Comparison of ENCODE assay signal across 23 mouse cellular contexts in genomic region chr8:61569211-61569610, GRCm38 (mm10).
DNase-seq lines count a peak whose midpoint lies in the region; ATAC-seq lines count a peak whose summit lies in the region.
"Had no signal": no experiment of that assay in that cellular context is flagged by ENCODE, and none has a peak within 500 bp of the region (broad histone marks: within the 10 kb centered on the region; RNA-seq: fewer than 3 reads in every experiment).

No protein-coding gene starts in this region.

- 0 out of 2 replicates have a peak overlapping the region, but pooled peaks have one; percentile 7 for H3K27ac ChIP-seq in embryonic facial prominence, embryonic 14.5 days (replicated peaks; ENCODE audit: low read depth, low read length)
- H3K27ac ChIP-seq in embryonic facial prominence, embryonic 10.5 days (replicated peaks): no peak overlapping the region
- H3K27ac ChIP-seq in heart, embryonic 15.5 days: peak overlapping the region; percentile 26; the same call in 1 of the 2 replicates
- peak overlapping the region; percentile 48; the same call in 1 of the 2 replicates for H3K27ac ChIP-seq in limb, embryonic 15.5 days
- no peak overlapping the region for H3K27ac ChIP-seq in limb, embryonic 10.5 days
- peak overlapping the region; percentile 49; the same call in 1 of the 2 replicates for H3K27ac ChIP-seq in brown adipose tissue, adult 24 weeks (replicated peaks; ENCODE audit: low read depth, low read length)
- H3K27ac ChIP-seq in kidney, embryonic 14.5 days (ENCODE audit: low read depth, low read length): no peak overlapping the region
- H3K27ac ChIP-seq: embryonic facial prominence, embryonic 12.5 days; forebrain, embryonic 13.5 days; hindbrain, embryonic 15.5 days had no signal

- no peak overlapping the region for H3K9ac ChIP-seq in embryonic facial prominence, embryonic 14.5 days (ENCODE audit: low read depth, low read length)
- H3K9ac ChIP-seq in heart, embryonic 15.5 days: no peak overlapping the region
- no peak overlapping the region for H3K9ac ChIP-seq in limb, embryonic 15.5 days
- H3K9ac ChIP-seq in kidney, embryonic 14.5 days (ENCODE audit: low read depth, low read length): no peak overlapping the region
- H3K9ac ChIP-seq: embryonic facial prominence, embryonic 12.5 days; forebrain, embryonic 13.5 days; forebrain, postnatal 0 days; hindbrain, embryonic 15.5 days had no signal

- no peaks in the 10 kb centered on the region for H3K27me3 ChIP-seq in embryonic facial prominence, embryonic 14.5 days (replicated peaks; ENCODE audit: control insufficient read depth, insufficient read depth, low read length)
- H3K27me3 ChIP-seq in embryonic facial prominence, embryonic 10.5 days (replicated peaks; ENCODE audit: low read depth, poor library complexity, severe bottlenecking): no peaks in the 10 kb centered on the region
- H3K27me3 ChIP-seq in heart, embryonic 15.5 days: no peaks in the 10 kb centered on the region
- H3K27me3 ChIP-seq in limb, embryonic 15.5 days: no peaks in the 10 kb centered on the region
- no peaks in the 10 kb centered on the region for H3K27me3 ChIP-seq in limb, embryonic 10.5 days (ENCODE audit: low read depth, poor library complexity, severe bottlenecking)
- no peaks in the 10 kb centered on the region for H3K27me3 ChIP-seq in kidney, embryonic 14.5 days (ENCODE audit: control insufficient read depth, insufficient read depth, low read length)
- H3K27me3 ChIP-seq: embryonic facial prominence, embryonic 12.5 days; forebrain, embryonic 13.5 days; hindbrain, embryonic 15.5 days had no signal

- H3K4me2 ChIP-seq in embryonic facial prominence, embryonic 14.5 days (ENCODE audit: low read depth, low read length): no peak overlapping the region
- no peak overlapping the region for H3K4me2 ChIP-seq in heart, embryonic 15.5 days
- H3K4me2 ChIP-seq in limb, embryonic 15.5 days: no peak overlapping the region
- H3K4me2 ChIP-seq in kidney, embryonic 14.5 days (replicated peaks; ENCODE audit: low read depth, low read length): no peak overlapping the region
- H3K4me2 ChIP-seq: embryonic facial prominence, embryonic 12.5 days; forebrain, embryonic 13.5 days; hindbrain, embryonic 15.5 days had no signal

- H3K4me3 ChIP-seq in embryonic facial prominence, embryonic 14.5 days (ENCODE audit: low read depth, low read length): no peak overlapping the region
- no peak overlapping the region for H3K4me3 ChIP-seq in embryonic facial prominence, embryonic 10.5 days
- H3K4me3 ChIP-seq in heart, embryonic 15.5 days: no peak overlapping the region
- H3K4me3 ChIP-seq in limb, embryonic 15.5 days: no peak overlapping the region
- H3K4me3 ChIP-seq in limb, embryonic 10.5 days: no peak overlapping the region
- no peak overlapping the region for H3K4me3 ChIP-seq in brown adipose tissue, adult 24 weeks (ENCODE audit: insufficient read depth, low read depth, low read length)
- no peak overlapping the region for H3K4me3 ChIP-seq in kidney, embryonic 14.5 days (ENCODE audit: low read length)
- H3K4me3 ChIP-seq: embryonic facial prominence, embryonic 12.5 days; forebrain, embryonic 13.5 days; hindbrain, embryonic 15.5 days had no signal

- no peaks in the 10 kb centered on the region for H3K36me3 ChIP-seq in embryonic facial prominence, embryonic 14.5 days (ENCODE audit: control insufficient read depth, insufficient read depth, low read length)
- no peaks in the 10 kb centered on the region; the same call in 1 of the 2 replicates for H3K36me3 ChIP-seq in embryonic facial prominence, embryonic 10.5 days (replicated peaks)
- no peaks in the 10 kb centered on the region for H3K36me3 ChIP-seq in heart, embryonic 15.5 days
- H3K36me3 ChIP-seq in limb, embryonic 15.5 days: peaks cover 2% of the 10 kb centered on the region; the same call in 1 of the 2 replicates
- H3K36me3 ChIP-seq in limb, embryonic 10.5 days: peaks cover 11% of the 10 kb centered on the region; the same call in 1 of the 2 replicates
- H3K36me3 ChIP-seq in kidney, embryonic 14.5 days (ENCODE audit: control insufficient read depth, insufficient read depth, low read length): no peaks in the 10 kb centered on the region
- H3K36me3 ChIP-seq: G1E; hindbrain, embryonic 15.5 days had no signal

- no peaks in the 10 kb centered on the region for H3K9me3 ChIP-seq in embryonic facial prominence, embryonic 14.5 days (ENCODE audit: control insufficient read depth, low read length)
- H3K9me3 ChIP-seq in embryonic facial prominence, embryonic 10.5 days: no peaks in the 10 kb centered on the region
- no peaks in the 10 kb centered on the region for H3K9me3 ChIP-seq in heart, embryonic 15.5 days (replicated peaks)
- H3K9me3 ChIP-seq in limb, embryonic 15.5 days: no peaks in the 10 kb centered on the region
- H3K9me3 ChIP-seq in limb, embryonic 10.5 days (replicated peaks): no peaks in the 10 kb centered on the region
- no peaks in the 10 kb centered on the region for H3K9me3 ChIP-seq in kidney, embryonic 14.5 days (ENCODE audit: control insufficient read depth, low read length)
- H3K9me3 ChIP-seq: embryonic facial prominence, embryonic 12.5 days; forebrain, embryonic 13.5 days; G1E; hindbrain, embryonic 15.5 days had no signal

- DNase-seq in embryonic facial prominence, embryonic 14.5 days (ENCODE audit: low spot score): no peak
- no peak for DNase-seq in embryonic facial prominence, embryonic 10.5 days (ENCODE audit: low spot score)
- no peak for DNase-seq in heart, adult 9 months (ENCODE audit: low spot score in 2 of 2)
- DNase-seq in limb, embryonic 10.5 days (ENCODE audit: low spot score): no peak
- DNase-seq: adrenal gland, adult 8-10 months; adrenal gland, postnatal 36 days; B cell, adult 2 months; cerebellum, adult 11 months; cerebellum, adult 8-10 months; cerebellum, postnatal 14 days; embryo, embryonic 11 days; gastrocnemius, postnatal 36 days; heart, adult 11 months had no signal

- H3K4me1 ChIP-seq in embryonic facial prominence, embryonic 14.5 days (ENCODE audit: control insufficient read depth, insufficient read depth, low read length): peaks cover 18% of the 10 kb centered on the region
- H3K4me1 ChIP-seq in embryonic facial prominence, embryonic 10.5 days: peaks cover 10% of the 10 kb centered on the region
- peaks cover 35% of the 10 kb centered on the region for H3K4me1 ChIP-seq in heart, embryonic 15.5 days (replicated peaks)
- H3K4me1 ChIP-seq in limb, embryonic 15.5 days: peaks cover 17% of the 10 kb centered on the region
- 0 out of 2 replicates have a peak, but pooled peaks cover 3% of the 10 kb centered on the region for H3K4me1 ChIP-seq in limb, embryonic 10.5 days
- H3K4me1 ChIP-seq in brown adipose tissue, adult 24 weeks (ENCODE audit: control insufficient read depth, insufficient read depth, insufficient read length, low read length): peaks cover 12% of the 10 kb centered on the region
- no peaks in the 10 kb centered on the region for H3K4me1 ChIP-seq in kidney, embryonic 14.5 days (ENCODE audit: control insufficient read depth, insufficient read depth, low read length)
- H3K4me1 ChIP-seq: forebrain, embryonic 13.5 days; hindbrain, embryonic 15.5 days had no signal

- ATAC-seq in embryonic facial prominence, embryonic 14.5 days (ENCODE audit: low read depth): no peak
- ATAC-seq in heart, embryonic 15.5 days (replicated peaks; ENCODE audit: insufficient number of reproducible peaks, insufficient read depth, low FRiP score, low read depth): no peak
- ATAC-seq in limb, embryonic 15.5 days (ENCODE audit: insufficient number of reproducible peaks, low FRiP score, low TSS enrichment, low read depth): no peak
- ATAC-seq in kidney, embryonic 14.5 days (ENCODE audit: low FRiP score, low TSS enrichment): no peak
- ATAC-seq: CD4-positive, CD25-positive, alpha-beta regulatory T cell, adult 4 months; forebrain, embryonic 13.5 days; forebrain, postnatal 0 days had no signal

Comparison
In these comparisons a context has a peak if more than half of its experiments do, and no peak if none do; other contexts are left out.
1. H3K27ac ChIP-seq: peak in embryonic facial prominence, embryonic 14.5 days (single experiment), heart, embryonic 15.5 days (single experiment), limb, embryonic 15.5 days (single experiment) and brown adipose tissue, adult 24 weeks (single experiment); none in embryonic facial prominence, embryonic 10.5 days (single experiment), limb, embryonic 10.5 days (single experiment) and kidney, embryonic 14.5 days (single experiment).